Mouse (Mus musculus): Measurements from ENCODE around the gene Catsper3. TPM values are rescaled to one million over a fixed set of nuclear protein-coding genes. Genes with fewer than 3 reads are reported as not detected.

The Catsper3 gene
- polyA plus RNA-seq (2012; fragmentation: generic; extraction: Trizol): 0.14 TPM

- H3K27me3 ChIP-seq (ENCODE audit: control insufficient read depth, insufficient read depth, insufficient read length): no peaks in the 10 kb centered on the region
- no peak within 1 kb of the TSS for H3K4me3 ChIP-seq
- H3ac ChIP-seq (ENCODE audit: control insufficient read depth, insufficient read length): no peak within 1 kb of the TSS
- H3K4me2 ChIP-seq (ENCODE audit: low read depth): no peak within 1 kb of the TSS
- no peaks in the 10 kb centered on the region for H3K79me2 ChIP-seq (ENCODE audit: control insufficient read depth, insufficient read depth)
- H3K36me3 ChIP-seq (ENCODE audit: control insufficient read depth, insufficient read depth): no peaks in the 10 kb centered on the region
- TF ChIP-seq POLR2A (IDR thresholded peaks at IDR 0.05; ENCODE audit: insufficient read length, low read depth) (no peak), REST (IDR thresholded peaks at IDR 0.05; ENCODE audit: insufficient read depth, insufficient read length) (no peak), TCF12 (IDR thresholded peaks at IDR 0.05; ENCODE audit: insufficient read depth, poor library complexity, severe bottlenecking) (no peak), CEBPB (IDR thresholded peaks at IDR 0.05; ENCODE audit: insufficient read depth, poor library complexity, severe bottlenecking) (no peak), MAX (IDR thresholded peaks at IDR 0.05; ENCODE audit: low read depth) (no peak), POLR2AphosphoS2 (IDR thresholded peaks at IDR 0.05; ENCODE audit: insufficient read length, low read depth) (no peak), TCF3 (IDR thresholded peaks at IDR 0.05; ENCODE audit: insufficient read length, low read depth) (no peak), MYOD1 (IDR thresholded peaks at IDR 0.05; ENCODE audit: control insufficient read depth in 1 of 3, insufficient read length in 2 of 3, low read depth in 2 of 3) (no peak), E2F4 (IDR thresholded peaks at IDR 0.05; ENCODE audit: insufficient read depth) (no peak), MYOG (IDR thresholded peaks at IDR 0.05; ENCODE audit: control insufficient read depth in 1 of 3, insufficient read depth in 1 of 3, insufficient read length in 2 of 3, low read depth in 2 of 3) (no peak), SRF (IDR thresholded peaks at IDR 0.05; ENCODE audit: control insufficient read depth, insufficient read length, low read depth) (no peak), USF1 (IDR thresholded peaks at IDR 0.05; ENCODE audit: low read depth) (no peak)
These were observed at the start of gene Catsper3 for GRCm38 (mm10) chr13:55784268-55784667. Gene Catsper3, plus strand, starts transcription at chr13:55784568.

GRCm38 (mm10) chr13:55737885-55738284 lies 46.5 kb upstream of the Catsper3 start:
- Histone ChIP-seq H3K4me2 (ENCODE audit: low read depth) (peak overlapping the region; percentile 18), H3K36me3 (ENCODE audit: control insufficient read depth, insufficient read depth) (no peaks in the 10 kb centered on the region), H3ac (ENCODE audit: control insufficient read depth, insufficient read length) (no peak overlapping the region), H3K79me2 (ENCODE audit: control insufficient read depth, insufficient read depth) (no peaks in the 10 kb centered on the region), H3K27me3 (ENCODE audit: control insufficient read depth, insufficient read depth, insufficient read length) (no peaks in the 10 kb centered on the region), H3K4me3 (no peak overlapping the region)
- no peak for TF ChIP-seq MYOD1 (IDR thresholded peaks at IDR 0.05; ENCODE audit: control insufficient read depth in 1 of 3, insufficient read length in 2 of 3, low read depth in 2 of 3)
- no peak for TF ChIP-seq E2F4 (IDR thresholded peaks at IDR 0.05; ENCODE audit: insufficient read depth)
- peak; percentile 66 for TF ChIP-seq USF1 (IDR thresholded peaks at IDR 0.05; ENCODE audit: low read depth)
- TF ChIP-seq MYOG (IDR thresholded peaks at IDR 0.05; ENCODE audit: control insufficient read depth in 1 of 3, insufficient read depth in 1 of 3, insufficient read length in 2 of 3, low read depth in 2 of 3): no peak
- TF ChIP-seq REST (IDR thresholded peaks at IDR 0.05; ENCODE audit: insufficient read depth, insufficient read length): no peak

- H3K36me3 ChIP-seq (ENCODE audit: control insufficient read depth, insufficient read depth): no peaks in the 10 kb centered on the region
- TF ChIP-seq E2F4 (IDR thresholded peaks at IDR 0.05; ENCODE audit: insufficient read depth): no peak
- H3K79me2 ChIP-seq (ENCODE audit: control insufficient read depth, insufficient read depth): no peaks in the 10 kb centered on the region
- H3ac ChIP-seq (ENCODE audit: control insufficient read depth, insufficient read length): no peak overlapping the region
- no peak overlapping the region for H3K4me2 ChIP-seq (ENCODE audit: low read depth)
- no peak overlapping the region for H3K4me3 ChIP-seq
- no peaks in the 10 kb centered on the region for H3K27me3 ChIP-seq (ENCODE audit: control insufficient read depth, insufficient read depth, insufficient read length)
These were observed 42.1 kb upstream of the Catsper3 start for GRCm38 (mm10) chr13:55742306-55742705.

- Histone ChIP-seq H3K4me2 (ENCODE audit: low read depth) (no peak overlapping the region), H3K36me3 (ENCODE audit: control insufficient read depth, insufficient read depth) (no peaks in the 10 kb centered on the region), H3K4me3 (no peak overlapping the region), H3K79me2 (ENCODE audit: control insufficient read depth, insufficient read depth) (no peaks in the 10 kb centered on the region), H3ac (ENCODE audit: control insufficient read depth, insufficient read length) (no peak overlapping the region), H3K27me3 (ENCODE audit: control insufficient read depth, insufficient read depth, insufficient read length) (no peaks in the 10 kb centered on the region)
- TF ChIP-seq TCF12 (IDR thresholded peaks at IDR 0.05; ENCODE audit: insufficient read depth, poor library complexity, severe bottlenecking): no peak
- no peak for TF ChIP-seq CEBPB (IDR thresholded peaks at IDR 0.05; ENCODE audit: insufficient read depth, poor library complexity, severe bottlenecking)
- no peak for TF ChIP-seq MYOG (IDR thresholded peaks at IDR 0.05; ENCODE audit: control insufficient read depth in 1 of 3, insufficient read depth in 1 of 3, insufficient read length in 2 of 3, low read depth in 2 of 3)
- TF ChIP-seq E2F4 (IDR thresholded peaks at IDR 0.05; ENCODE audit: insufficient read depth): no peak
- TF ChIP-seq TCF3 (IDR thresholded peaks at IDR 0.05; ENCODE audit: insufficient read length, low read depth): no peak
- no peak for TF ChIP-seq MYOD1 (IDR thresholded peaks at IDR 0.05; ENCODE audit: control insufficient read depth in 1 of 3, insufficient read length in 2 of 3, low read depth in 2 of 3)
- no peak for TF ChIP-seq MAX (IDR thresholded peaks at IDR 0.05; ENCODE audit: low read depth)
These were observed 30.0 kb upstream of the Catsper3 start for GRCm38 (mm10) chr13:55754380-55754779.

- H3ac ChIP-seq (ENCODE audit: control insufficient read depth, insufficient read length): no peak overlapping the region
- no peaks in the 10 kb centered on the region for H3K36me3 ChIP-seq (ENCODE audit: control insufficient read depth, insufficient read depth)
- TF ChIP-seq MAX (IDR thresholded peaks at IDR 0.05; ENCODE audit: low read depth) (no peak), E2F4 (IDR thresholded peaks at IDR 0.05; ENCODE audit: insufficient read depth) (no peak), REST (IDR thresholded peaks at IDR 0.05; ENCODE audit: insufficient read depth, insufficient read length) (no peak), TCF12 (IDR thresholded peaks at IDR 0.05; ENCODE audit: insufficient read depth, poor library complexity, severe bottlenecking) (no peak), USF1 (IDR thresholded peaks at IDR 0.05; ENCODE audit: low read depth) (no peak), TCF3 (IDR thresholded peaks at IDR 0.05; ENCODE audit: insufficient read length, low read depth) (no peak), POLR2AphosphoS2 (IDR thresholded peaks at IDR 0.05; ENCODE audit: insufficient read length, low read depth) (no peak), MYOD1 (IDR thresholded peaks at IDR 0.05; ENCODE audit: control insufficient read depth in 1 of 3, insufficient read length in 2 of 3, low read depth in 2 of 3) (no peak)
- no peaks in the 10 kb centered on the region for H3K27me3 ChIP-seq (ENCODE audit: control insufficient read depth, insufficient read depth, insufficient read length)
- no peaks in the 10 kb centered on the region for H3K79me2 ChIP-seq (ENCODE audit: control insufficient read depth, insufficient read depth)
- no peak overlapping the region for H3K4me3 ChIP-seq
- H3K4me2 ChIP-seq (ENCODE audit: low read depth): no peak overlapping the region
These were observed 27.6 kb upstream of the Catsper3 start for GRCm38 (mm10) chr13:55756789-55757188.

Measured in myocyte (in vitro differentiated cells).